Mouse (Mus musculus): ENCODE measurements around the gene Pvalb. TPM values are rescaled to one million over a fixed set of nuclear protein-coding genes. Genes with fewer than 3 reads are reported as not detected.

The Pvalb gene
- polyA plus RNA-seq, 1 experiment from 2014 or later: not detected

GRCm38 (mm10) chr15:78239956-78240617 lies 33.9 kb upstream of the Pvalb start:
- H3K36me3 ChIP-seq (ENCODE audit: control insufficient read depth, insufficient read depth, low read length): no peaks in the 10 kb centered on the region
- no peak overlapping the region for H3K4me3 ChIP-seq (ENCODE audit: low read length)
- H3K27me3 ChIP-seq (replicated peaks; ENCODE audit: control insufficient read depth, insufficient read depth, low read length): no peaks in the 10 kb centered on the region
- H3K4me1 ChIP-seq (ENCODE audit: control insufficient read depth, insufficient read depth, low read length): no peaks in the 10 kb centered on the region
- no peak overlapping the region for H3K4me2 ChIP-seq (ENCODE audit: low read depth, low read length)
- 57% methylated on average over 14 of the region's 14 CpGs for WGBS
- no peak for ATAC-seq
- no peak overlapping the region for H3K27ac ChIP-seq (ENCODE audit: low read length)
- no peak overlapping the region for H3K9ac ChIP-seq (ENCODE audit: low read depth, low read length)
- no peaks in the 10 kb centered on the region for H3K9me3 ChIP-seq (ENCODE audit: control insufficient read depth, low read length)

DNA sequence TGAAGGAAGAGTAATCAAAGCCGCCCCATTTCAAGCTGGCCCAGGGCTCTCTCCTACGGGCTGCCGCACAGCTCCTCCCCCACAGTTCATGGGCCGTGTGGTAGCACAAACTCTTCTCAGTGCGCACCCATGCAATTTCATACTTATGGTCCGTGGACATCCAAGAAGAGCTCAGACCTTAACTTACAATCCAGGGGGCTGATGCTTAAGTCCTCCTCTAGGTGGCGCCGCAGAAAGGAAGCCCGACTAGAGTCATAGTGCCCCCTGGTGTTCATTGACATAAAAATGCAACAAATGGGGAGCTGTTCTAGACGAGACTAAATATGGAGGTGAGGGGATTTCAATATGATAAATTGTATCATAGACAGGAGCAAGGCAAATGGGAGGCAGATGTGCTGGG lies 33.3 kb upstream of the Pvalb start:
- H3K4me1 ChIP-seq (ENCODE audit: control insufficient read depth, insufficient read depth, low read length): no peaks in the 10 kb centered on the region
- no peak overlapping the region for H3K9ac ChIP-seq (ENCODE audit: low read depth, low read length)
- no peak for ATAC-seq
- H3K4me2 ChIP-seq (ENCODE audit: low read depth, low read length): no peak overlapping the region
- WGBS: 29% methylated on average over 10 of the region's 10 CpGs
- no peaks in the 10 kb centered on the region for H3K36me3 ChIP-seq (ENCODE audit: control insufficient read depth, insufficient read depth, low read length)
- H3K27me3 ChIP-seq (replicated peaks; ENCODE audit: control insufficient read depth, insufficient read depth, low read length): no peaks in the 10 kb centered on the region
- H3K4me3 ChIP-seq (ENCODE audit: low read length): no peak overlapping the region
- H3K9me3 ChIP-seq (ENCODE audit: control insufficient read depth, low read length): no peaks in the 10 kb centered on the region
- no peak overlapping the region for H3K27ac ChIP-seq (ENCODE audit: low read length)

DNA sequence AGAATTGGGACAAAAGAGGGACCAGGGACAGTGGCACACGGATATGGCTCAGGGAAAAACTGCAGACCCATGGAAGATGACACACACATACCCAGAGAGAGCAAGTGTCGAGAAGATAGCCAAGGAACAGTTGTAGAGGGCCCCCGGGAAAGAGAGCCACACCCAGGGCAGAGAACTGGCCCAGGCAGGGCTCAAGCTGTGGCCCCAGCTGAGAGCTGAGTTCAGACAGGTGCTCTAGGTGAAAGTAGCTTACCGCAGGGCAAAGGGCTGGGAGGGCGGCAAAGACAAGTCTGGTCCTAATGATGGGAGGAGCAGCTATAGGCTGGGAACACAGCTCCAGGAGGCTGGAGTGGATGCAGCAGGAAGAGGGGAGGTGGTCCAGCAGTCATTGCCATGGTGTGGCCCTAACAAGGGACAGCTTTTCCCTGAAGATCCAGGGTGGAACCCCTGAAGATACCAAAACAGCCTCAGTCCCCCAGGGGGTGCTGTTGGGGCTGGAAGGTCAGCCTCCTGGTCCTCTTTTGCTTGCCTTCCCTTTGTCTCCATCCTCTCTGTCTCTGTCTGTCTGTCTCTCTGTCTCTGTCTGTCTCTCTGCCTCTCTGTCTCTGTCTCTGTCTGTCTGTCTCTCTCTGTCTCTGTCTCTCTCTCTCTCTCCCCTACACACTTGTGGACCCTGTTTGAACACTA lies 28.8 kb upstream of the Pvalb start:
- Histone ChIP-seq H3K27me3 (replicated peaks; ENCODE audit: control insufficient read depth, insufficient read depth, low read length) (no peaks in the 10 kb centered on the region), H3K36me3 (ENCODE audit: control insufficient read depth, insufficient read depth, low read length) (no peaks in the 10 kb centered on the region), H3K4me1 (ENCODE audit: control insufficient read depth, insufficient read depth, low read length) (peaks cover 3% of the 10 kb centered on the region; the same call in 1 of the 2 replicates), H3K4me3 (ENCODE audit: low read length) (no peak overlapping the region), H3K9ac (ENCODE audit: low read depth, low read length) (no peak overlapping the region), H3K9me3 (ENCODE audit: control insufficient read depth, low read length) (peaks cover 4% of the 10 kb centered on the region; the same call in 1 of the 2 replicates), H3K27ac (ENCODE audit: low read length) (no peak overlapping the region), H3K4me2 (ENCODE audit: low read depth, low read length) (no peak overlapping the region)
- 62% methylated on average over 5 of the region's 5 CpGs for WGBS
- peak; percentile 76; the same call in 1 of the 2 replicates for ATAC-seq

- Histone ChIP-seq H3K27me3 (replicated peaks; ENCODE audit: control insufficient read depth, insufficient read depth, low read length) (no peaks in the 10 kb centered on the region), H3K4me1 (ENCODE audit: control insufficient read depth, insufficient read depth, low read length) (peaks cover 3% of the 10 kb centered on the region; the same call in 1 of the 2 replicates), H3K9me3 (ENCODE audit: control insufficient read depth, low read length) (peaks cover 4% of the 10 kb centered on the region; the same call in 1 of the 2 replicates), H3K4me2 (ENCODE audit: low read depth, low read length) (peak overlapping the region; percentile 12; the same call in 1 of the 2 replicates), H3K4me3 (ENCODE audit: low read length) (no peak overlapping the region), H3K9ac (ENCODE audit: low read depth, low read length) (no peak overlapping the region), H3K27ac (ENCODE audit: low read length) (no peak overlapping the region), H3K36me3 (ENCODE audit: control insufficient read depth, insufficient read depth, low read length) (no peaks in the 10 kb centered on the region)
- no peak for ATAC-seq
- 13% methylated on average over 13 of the region's 13 CpGs for WGBS
These were observed 25.4 kb upstream of the Pvalb start for GRCm38 (mm10) chr15:78231346-78232331.

DNA sequence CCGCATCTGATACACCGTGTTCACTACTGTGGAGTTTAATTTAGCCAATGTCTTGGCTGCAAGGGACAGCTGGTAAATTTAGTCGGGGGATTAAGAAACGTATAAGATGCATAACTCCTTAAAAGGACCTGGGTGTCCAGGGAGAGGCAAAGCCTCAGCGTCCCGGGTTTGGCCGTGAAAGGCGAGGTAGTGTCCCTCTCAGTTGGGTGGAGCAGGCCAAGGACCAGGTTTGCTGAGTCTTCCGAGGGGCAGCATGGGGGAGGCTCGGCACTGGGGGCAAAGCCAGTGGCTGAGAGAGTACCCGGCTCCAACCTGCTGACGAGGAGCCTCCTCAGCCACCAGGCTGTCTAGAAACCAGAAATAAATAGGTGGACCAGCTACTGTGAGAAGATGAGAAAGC lies 21.6 kb upstream of the Pvalb start:
- no peak for ATAC-seq
- H3K9me3 ChIP-seq (ENCODE audit: control insufficient read depth, low read length): no peaks in the 10 kb centered on the region
- no peaks in the 10 kb centered on the region for H3K27me3 ChIP-seq (replicated peaks; ENCODE audit: control insufficient read depth, insufficient read depth, low read length)
- no peak overlapping the region for H3K4me2 ChIP-seq (ENCODE audit: low read depth, low read length)
- H3K9ac ChIP-seq (ENCODE audit: low read depth, low read length): no peak overlapping the region
- no peak overlapping the region for H3K27ac ChIP-seq (ENCODE audit: low read length)
- WGBS: 85% methylated on average over 12 of the region's 12 CpGs
- H3K36me3 ChIP-seq (ENCODE audit: control insufficient read depth, insufficient read depth, low read length): no peaks in the 10 kb centered on the region
- H3K4me1 ChIP-seq (ENCODE audit: control insufficient read depth, insufficient read depth, low read length): peaks cover 3% of the 10 kb centered on the region; the same call in 1 of the 2 replicates
- H3K4me3 ChIP-seq (ENCODE audit: low read length): no peak overlapping the region

DNA sequence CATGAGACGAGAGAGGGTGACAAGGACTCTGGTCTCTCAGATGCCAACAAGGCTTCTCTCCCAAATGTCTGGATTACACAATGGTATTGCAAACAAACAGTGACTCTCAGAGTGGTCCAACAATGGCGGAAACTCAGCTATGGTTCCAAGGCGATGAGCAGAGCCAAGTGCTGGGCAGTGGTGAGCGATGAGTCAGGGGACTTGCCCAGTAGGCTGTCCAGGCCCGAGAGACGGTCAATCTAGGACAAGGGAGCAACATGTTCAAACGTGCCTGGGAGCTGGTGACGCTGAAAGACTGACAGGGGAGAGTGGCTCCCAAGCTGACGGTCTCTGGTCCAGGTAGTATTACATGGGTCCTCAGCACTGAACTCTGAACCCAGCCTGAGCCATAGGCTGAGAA lies 9.1 kb upstream of the Pvalb start:
- ATAC-seq: no peak
- no peaks in the 10 kb centered on the region for H3K4me1 ChIP-seq (ENCODE audit: control insufficient read depth, insufficient read depth, low read length)
- no peak overlapping the region for H3K4me2 ChIP-seq (ENCODE audit: low read depth, low read length)
- H3K36me3 ChIP-seq (ENCODE audit: control insufficient read depth, insufficient read depth, low read length): no peaks in the 10 kb centered on the region
- no peaks in the 10 kb centered on the region for H3K9me3 ChIP-seq (ENCODE audit: control insufficient read depth, low read length)
- no peak overlapping the region for H3K4me3 ChIP-seq (ENCODE audit: low read length)
- H3K27ac ChIP-seq (ENCODE audit: low read length): no peak overlapping the region
- WGBS: 84% methylated on average over 9 of the region's 9 CpGs
- no peaks in the 10 kb centered on the region for H3K27me3 ChIP-seq (replicated peaks; ENCODE audit: control insufficient read depth, insufficient read depth, low read length)
- no peak overlapping the region for H3K9ac ChIP-seq (ENCODE audit: low read depth, low read length)

GRCm38 (mm10) chr15:78211367-78211766 lies 5.2 kb upstream of the Pvalb start:
- no peaks in the 10 kb centered on the region for H3K4me1 ChIP-seq (ENCODE audit: control insufficient read depth, insufficient read depth, low read length)
- H3K4me3 ChIP-seq (ENCODE audit: low read length): no peak overlapping the region
- no peaks in the 10 kb centered on the region for H3K36me3 ChIP-seq (ENCODE audit: control insufficient read depth, insufficient read depth, low read length)
- H3K9ac ChIP-seq (ENCODE audit: low read depth, low read length): no peak overlapping the region
- WGBS: 74% methylated on average over 8 of the region's 8 CpGs
- no peak overlapping the region for H3K27ac ChIP-seq (ENCODE audit: low read length)
- H3K27me3 ChIP-seq (replicated peaks; ENCODE audit: control insufficient read depth, insufficient read depth, low read length): no peaks in the 10 kb centered on the region
- no peak overlapping the region for H3K4me2 ChIP-seq (ENCODE audit: low read depth, low read length)
- ATAC-seq: no peak
- no peaks in the 10 kb centered on the region for H3K9me3 ChIP-seq (ENCODE audit: control insufficient read depth, low read length)

- ATAC-seq: no peak
- H3K9ac ChIP-seq (ENCODE audit: low read depth, low read length): no peak overlapping the region
- no peak overlapping the region for H3K4me2 ChIP-seq (ENCODE audit: low read depth, low read length)
- H3K4me3 ChIP-seq (ENCODE audit: low read length): no peak overlapping the region
- H3K27me3 ChIP-seq (replicated peaks; ENCODE audit: control insufficient read depth, insufficient read depth, low read length): peaks cover 5% of the 10 kb centered on the region; the same call in 1 of the 2 replicates
- H3K36me3 ChIP-seq (ENCODE audit: control insufficient read depth, insufficient read depth, low read length): no peaks in the 10 kb centered on the region
- H3K27ac ChIP-seq (ENCODE audit: low read length): no peak overlapping the region
- WGBS: 75% methylated on average over 4 of the region's 4 CpGs
- no peaks in the 10 kb centered on the region for H3K9me3 ChIP-seq (ENCODE audit: control insufficient read depth, low read length)
- H3K4me1 ChIP-seq (ENCODE audit: control insufficient read depth, insufficient read depth, low read length): no peaks in the 10 kb centered on the region
These were observed 4.0 kb upstream of the Pvalb start for GRCm38 (mm10) chr15:78210203-78210602.

GRCm38 (mm10) chr15:78205192-78205591 lies 1.0 kb downstream of the Pvalb start:
- no peak for ATAC-seq
- no peaks in the 10 kb centered on the region for H3K36me3 ChIP-seq (ENCODE audit: control insufficient read depth, insufficient read depth, low read length)
- 43% methylated on average over 3 of the region's 3 CpGs for WGBS

More at GRCm38 (mm10) chr15:78205192-78205591, 1.0 kb downstream of the Pvalb start:
- no peak overlapping the region for H3K27ac ChIP-seq (ENCODE audit: low read length)
- H3K9ac ChIP-seq (ENCODE audit: low read depth, low read length): no peak overlapping the region
- H3K4me2 ChIP-seq (ENCODE audit: low read depth, low read length): no peak overlapping the region
- 0 out of 2 replicates have a peak, but pooled peaks cover 2% of the 10 kb centered on the region for H3K4me1 ChIP-seq (ENCODE audit: control insufficient read depth, insufficient read depth, low read length)
- H3K4me3 ChIP-seq (ENCODE audit: low read length): no peak overlapping the region
- peaks cover 38% of the 10 kb centered on the region for H3K27me3 ChIP-seq (replicated peaks; ENCODE audit: control insufficient read depth, insufficient read depth, low read length)
- no peaks in the 10 kb centered on the region for H3K9me3 ChIP-seq (ENCODE audit: control insufficient read depth, low read length)
